Mouse (Mus musculus): ENCODE results near the gene Plpp1. TPM values are rescaled to one million over a fixed set of nuclear protein-coding genes. Genes with fewer than 3 reads are reported as not detected.

The Plpp1 gene
- polyA plus RNA-seq, 1 experiment: 61.6 TPM

DNA sequence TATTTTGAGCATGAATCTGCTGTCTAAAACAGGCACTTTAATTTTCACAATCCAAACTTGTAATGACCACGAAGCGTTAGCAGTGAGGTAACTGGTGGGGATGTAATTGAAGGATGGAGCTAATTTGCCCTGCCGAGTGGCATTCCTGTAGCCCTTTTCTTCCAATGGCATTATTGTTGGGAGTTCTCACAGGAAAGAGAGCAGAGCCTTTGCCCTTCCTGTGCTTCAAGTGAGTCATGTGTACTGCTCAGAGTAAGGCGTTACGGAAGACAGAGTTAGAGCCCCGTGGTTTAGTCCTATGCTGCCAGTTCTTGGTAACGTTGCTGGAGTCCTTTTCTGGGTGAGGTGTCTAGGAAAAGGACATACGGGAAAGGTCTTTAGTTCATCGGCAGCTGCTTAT is 10.2 kb downstream of the Plpp1 start:
- H3K27ac ChIP-seq (ENCODE audit: insufficient read depth, low read length): no peak overlapping the region; the same call in 1 of the 2 replicates
- no peaks in the 10 kb centered on the region for H3K4me1 ChIP-seq (ENCODE audit: control insufficient read depth, insufficient read depth, insufficient read length)
- no peak for DNase-seq (ENCODE audit: low read depth in 1 of 2, low spot score in 2 of 2)
- TF ChIP-seq POLR2A (IDR thresholded peaks at IDR 0.05; ENCODE audit: low read depth, low read length): no peak
- no peak for TF ChIP-seq CTCF (IDR thresholded peaks at IDR 0.05; ENCODE audit: extremely low read depth, insufficient read depth, insufficient read length, insufficient replicate concordance)
- 56% methylated on average over 9 of the region's 9 CpGs for WGBS
- no peaks in the 10 kb centered on the region for H3K36me3 ChIP-seq (ENCODE audit: control insufficient read depth, insufficient read depth, low read length)
- no peak overlapping the region for H3K4me3 ChIP-seq (ENCODE audit: extremely low read depth, insufficient read depth, insufficient read length)
- H3K27me3 ChIP-seq (ENCODE audit: control insufficient read depth, insufficient read depth, low read length): no peaks in the 10 kb centered on the region

DNA sequence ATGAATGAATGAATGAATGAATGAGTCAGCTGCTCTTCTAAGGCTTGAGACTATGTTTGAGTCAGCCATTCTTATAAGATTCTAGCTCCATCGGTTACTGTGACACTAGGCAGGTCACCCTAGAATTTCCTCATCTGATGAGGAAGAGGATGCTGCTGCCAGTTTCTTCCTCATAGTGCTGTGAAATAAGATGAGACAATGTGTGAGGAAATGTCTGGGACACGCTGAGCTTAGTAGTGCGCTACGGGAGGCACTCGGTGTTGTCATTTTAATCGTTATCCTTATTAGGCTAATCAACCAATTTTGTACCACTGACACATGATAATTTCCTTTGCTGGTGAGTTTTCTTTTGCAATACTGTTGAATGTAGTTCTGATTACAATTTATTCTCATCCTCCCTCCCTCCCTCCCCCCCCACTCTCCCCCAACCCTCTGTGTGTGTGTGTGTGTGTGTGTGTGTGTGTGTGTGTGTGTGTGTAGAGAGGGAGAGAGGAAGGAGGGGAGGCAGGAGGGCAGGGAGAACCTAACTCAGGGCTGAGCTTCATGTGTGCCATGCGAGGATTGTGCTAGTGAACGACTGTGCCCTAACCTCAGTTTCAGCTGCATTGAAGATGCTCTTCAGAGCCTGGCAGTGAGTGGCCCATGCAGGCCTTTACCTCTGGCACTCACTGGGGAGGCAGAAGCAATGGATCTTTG is 11.3 kb downstream of the Plpp1 start:
- no peak overlapping the region for H3K4me3 ChIP-seq (ENCODE audit: extremely low read depth, insufficient read depth, insufficient read length)
- no peaks in the 10 kb centered on the region for H3K4me1 ChIP-seq (ENCODE audit: control insufficient read depth, insufficient read depth, insufficient read length)
- H3K27me3 ChIP-seq (ENCODE audit: control insufficient read depth, insufficient read depth, low read length): no peaks in the 10 kb centered on the region
- no peak overlapping the region for H3K27ac ChIP-seq (ENCODE audit: insufficient read depth, low read length)
- WGBS: 85% methylated on average over 8 of the region's 8 CpGs
- no peak for TF ChIP-seq POLR2A (IDR thresholded peaks at IDR 0.05; ENCODE audit: low read depth, low read length)
- TF ChIP-seq CTCF (IDR thresholded peaks at IDR 0.05; ENCODE audit: extremely low read depth, insufficient read depth, insufficient read length, insufficient replicate concordance): no peak
- H3K36me3 ChIP-seq (ENCODE audit: control insufficient read depth, insufficient read depth, low read length): no peaks in the 10 kb centered on the region
- DNase-seq (ENCODE audit: low read depth in 1 of 2, low spot score in 2 of 2): no peak

DNA sequence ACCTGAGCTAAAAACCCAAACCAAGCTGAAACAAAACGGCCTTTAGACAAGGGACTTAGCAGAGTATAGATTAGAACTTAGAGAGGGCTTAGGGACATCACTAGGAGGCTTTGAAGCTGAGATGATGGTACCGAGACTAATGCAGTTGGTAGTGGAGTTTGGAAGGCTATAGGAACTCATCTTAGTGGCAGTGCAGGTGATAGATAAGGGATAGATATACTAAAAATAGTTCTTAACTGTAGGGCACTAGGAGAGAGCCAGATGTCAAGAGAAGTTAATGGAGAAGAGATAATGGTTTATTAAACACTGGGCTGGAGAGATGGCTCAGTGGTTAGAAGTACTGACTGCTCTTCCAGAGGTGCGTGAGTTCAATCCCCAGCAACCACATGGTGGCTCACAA is 15.4 kb downstream of the Plpp1 start:
- H3K27ac ChIP-seq (ENCODE audit: insufficient read depth, low read length): no peak overlapping the region
- no peaks in the 10 kb centered on the region for H3K36me3 ChIP-seq (ENCODE audit: control insufficient read depth, insufficient read depth, low read length)
- TF ChIP-seq CTCF (IDR thresholded peaks at IDR 0.05; ENCODE audit: extremely low read depth, insufficient read depth, insufficient read length, insufficient replicate concordance) (no peak), POLR2A (IDR thresholded peaks at IDR 0.05; ENCODE audit: low read depth, low read length) (no peak)
- H3K4me3 ChIP-seq (ENCODE audit: extremely low read depth, insufficient read depth, insufficient read length): no peak overlapping the region
- WGBS: 81% methylated on average over 3 of the region's 3 CpGs
- DNase-seq (ENCODE audit: low read depth in 1 of 2, low spot score in 2 of 2): no peak
- H3K4me1 ChIP-seq (ENCODE audit: control insufficient read depth, insufficient read depth, insufficient read length): no peaks in the 10 kb centered on the region
- H3K27me3 ChIP-seq (ENCODE audit: control insufficient read depth, insufficient read depth, low read length): no peaks in the 10 kb centered on the region

DNA sequence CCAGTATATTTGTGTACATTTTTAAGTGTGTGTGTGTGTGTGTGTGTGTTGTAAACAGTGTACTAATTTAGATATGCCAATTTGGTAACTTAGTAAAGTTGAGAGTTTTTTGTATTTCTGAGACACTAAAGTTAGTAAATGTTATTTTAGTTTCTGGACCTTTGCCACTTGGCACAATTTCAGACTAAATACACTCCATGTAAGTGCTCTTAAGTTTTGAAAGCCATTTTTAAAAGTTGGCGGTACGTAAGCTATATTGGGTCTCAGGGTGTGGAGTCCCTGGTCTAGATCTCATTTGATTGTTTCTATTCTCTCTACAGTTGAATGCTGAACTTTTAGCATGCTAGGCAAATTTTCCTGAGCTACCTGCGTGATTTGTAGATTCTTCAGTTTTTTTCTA is 17.5 kb downstream of the Plpp1 start:
- H3K27ac ChIP-seq (ENCODE audit: insufficient read depth, low read length): no peak overlapping the region
- no peaks in the 10 kb centered on the region for H3K4me1 ChIP-seq (ENCODE audit: control insufficient read depth, insufficient read depth, insufficient read length)
- no peaks in the 10 kb centered on the region for H3K27me3 ChIP-seq (ENCODE audit: control insufficient read depth, insufficient read depth, low read length)
- DNase-seq (ENCODE audit: low read depth in 1 of 2, low spot score in 2 of 2): no peak
- no peak overlapping the region for H3K4me3 ChIP-seq (ENCODE audit: extremely low read depth, insufficient read depth, insufficient read length)
- no peaks in the 10 kb centered on the region for H3K36me3 ChIP-seq (ENCODE audit: control insufficient read depth, insufficient read depth, low read length)
- TF ChIP-seq CTCF (IDR thresholded peaks at IDR 0.05; ENCODE audit: extremely low read depth, insufficient read depth, insufficient read length, insufficient replicate concordance) (no peak), POLR2A (IDR thresholded peaks at IDR 0.05; ENCODE audit: low read depth, low read length) (no peak)
- 96% methylated on average over 3 of the region's 3 CpGs for WGBS

DNA sequence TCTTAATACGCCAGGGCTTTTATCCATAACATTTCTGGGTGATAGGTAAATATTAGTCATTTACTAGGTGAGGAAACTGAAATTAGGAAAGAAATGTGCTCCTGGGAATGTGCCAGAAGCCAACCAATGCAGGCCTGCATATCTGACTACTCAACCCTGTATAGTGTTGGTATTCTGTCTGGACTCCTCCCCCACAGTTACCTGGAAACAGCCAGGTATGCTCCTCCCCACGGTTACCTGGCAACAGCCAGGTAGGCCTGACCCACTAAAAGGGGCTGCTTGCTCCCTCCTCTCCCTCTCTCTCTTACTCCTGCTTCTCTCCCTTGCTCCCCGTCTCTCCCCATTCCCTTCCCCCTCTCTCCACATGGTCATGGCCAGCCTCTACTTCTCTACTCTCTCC is 21.8 kb downstream of the Plpp1 start:
- WGBS: 92% methylated on average over 3 of the region's 3 CpGs
- Histone ChIP-seq H3K36me3 (ENCODE audit: control insufficient read depth, insufficient read depth, low read length) (no peaks in the 10 kb centered on the region), H3K27me3 (ENCODE audit: control insufficient read depth, insufficient read depth, low read length) (no peaks in the 10 kb centered on the region), H3K4me3 (ENCODE audit: extremely low read depth, insufficient read depth, insufficient read length) (no peak overlapping the region), H3K27ac (ENCODE audit: insufficient read depth, low read length) (no peak overlapping the region), H3K4me1 (ENCODE audit: control insufficient read depth, insufficient read depth, insufficient read length) (no peaks in the 10 kb centered on the region)
- no peak for DNase-seq (ENCODE audit: low read depth in 1 of 2, low spot score in 2 of 2)
- TF ChIP-seq CTCF (IDR thresholded peaks at IDR 0.05; ENCODE audit: extremely low read depth, insufficient read depth, insufficient read length, insufficient replicate concordance) (no peak), POLR2A (IDR thresholded peaks at IDR 0.05; ENCODE audit: low read depth, low read length) (no peak)

DNA sequence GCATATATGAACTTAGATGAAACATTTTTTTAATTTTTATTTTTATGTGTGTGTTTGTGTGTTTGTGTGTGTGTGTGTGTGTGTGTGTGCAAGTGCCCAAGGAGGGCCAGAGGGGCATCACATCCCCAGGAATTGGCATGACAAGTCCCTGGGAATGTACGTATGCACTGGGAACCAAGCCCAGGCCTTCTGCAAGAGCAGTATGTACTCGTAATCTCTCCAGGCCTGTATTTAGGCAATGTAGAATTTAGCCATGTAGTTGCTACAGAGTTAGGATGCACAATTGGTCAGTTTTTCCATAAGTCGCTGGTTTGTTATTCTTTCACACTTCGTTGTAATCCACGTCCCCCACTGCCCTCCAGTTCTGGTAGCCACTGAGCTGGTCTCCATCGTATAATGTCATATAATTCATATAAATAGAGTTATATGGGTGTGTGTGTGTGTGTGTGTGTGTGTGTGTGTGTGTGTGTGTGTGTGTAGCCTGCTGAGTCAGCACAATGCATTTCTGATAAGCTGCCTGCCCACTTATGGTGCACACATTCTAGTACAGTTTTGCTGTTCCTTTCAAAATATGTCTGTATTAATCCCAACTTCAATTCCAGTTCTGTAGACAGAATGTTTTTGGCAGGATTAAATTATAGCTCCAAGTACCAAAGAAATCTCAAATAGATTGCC is 22.8 kb downstream of the Plpp1 start:
- no peak for DNase-seq (ENCODE audit: low read depth in 1 of 2, low spot score in 2 of 2)
- Histone ChIP-seq H3K36me3 (ENCODE audit: control insufficient read depth, insufficient read depth, low read length) (no peaks in the 10 kb centered on the region), H3K27me3 (ENCODE audit: control insufficient read depth, insufficient read depth, low read length) (no peaks in the 10 kb centered on the region), H3K4me1 (ENCODE audit: control insufficient read depth, insufficient read depth, insufficient read length) (no peaks in the 10 kb centered on the region), H3K4me3 (ENCODE audit: extremely low read depth, insufficient read depth, insufficient read length) (no peak overlapping the region), H3K27ac (ENCODE audit: insufficient read depth, low read length) (no peak overlapping the region)
- WGBS: 91% methylated on average over 6 of the region's 6 CpGs
- TF ChIP-seq POLR2A (IDR thresholded peaks at IDR 0.05; ENCODE audit: low read depth, low read length): no peak
- TF ChIP-seq CTCF (IDR thresholded peaks at IDR 0.05; ENCODE audit: extremely low read depth, insufficient read depth, insufficient read length, insufficient replicate concordance): no peak

Data from spleen, adult 2 months (tissue).